Mouse (Mus musculus) cerebellum, postnatal 10 days (tissue): ENCODE measurements around the gene Kcne2.
A peak's percentile ranks its signal among the peaks of the same experiment; 100 is the strongest.

Experiments used
- DNase-seq, 2 experiments: peaks; one replicate each; pipeline ENCODE4 v3.0.0; 2021; ENCODE audit warnings: mixed read lengths in 2 of 2

The Kcne2 gene

DNA sequence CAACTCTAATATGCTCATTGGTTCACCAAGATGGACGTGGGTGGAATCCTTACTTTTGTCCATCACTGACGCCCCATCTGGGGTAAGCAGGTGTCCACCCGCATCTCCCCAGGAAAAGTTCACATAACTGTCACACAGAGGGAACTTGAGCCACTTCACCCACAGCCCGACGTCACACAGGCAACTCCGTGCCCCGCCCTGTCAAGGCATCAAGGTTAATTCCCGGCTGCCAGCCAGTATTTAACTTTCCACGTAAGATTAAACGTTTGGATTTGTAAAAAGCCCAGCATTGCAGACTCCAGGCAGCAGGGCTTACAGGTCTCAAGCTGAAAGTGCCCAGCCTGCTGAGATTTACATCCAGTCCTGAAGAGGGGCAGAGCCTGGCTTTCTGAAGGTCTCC is at the start of gene Kcne2:
TSS of gene Kcne2 (plus strand) at position 289 of the 400 bp plus-strand sequence.
- DNase-seq: no peak

DNA sequence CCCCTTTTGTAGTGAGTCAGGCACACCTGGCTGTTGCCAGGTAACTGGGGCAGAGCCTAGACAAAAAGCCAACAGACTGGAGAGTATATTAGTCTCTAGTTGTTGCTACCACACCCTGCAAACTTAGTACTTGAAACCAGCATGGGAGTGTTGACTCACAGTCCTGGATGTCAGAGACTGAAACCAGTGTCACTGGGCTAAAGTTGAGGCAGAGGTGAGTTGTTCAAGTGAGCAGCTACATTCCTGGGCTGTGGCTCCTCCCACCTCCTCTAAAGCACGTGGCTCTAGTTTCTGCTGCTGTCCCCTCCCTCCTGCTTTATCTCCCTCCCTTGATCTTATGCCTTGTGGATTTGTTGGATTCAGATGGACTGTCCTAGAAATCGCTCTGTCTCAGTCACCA is 46.3 kb upstream of the Kcne2 start:
- no peak for DNase-seq

DNA sequence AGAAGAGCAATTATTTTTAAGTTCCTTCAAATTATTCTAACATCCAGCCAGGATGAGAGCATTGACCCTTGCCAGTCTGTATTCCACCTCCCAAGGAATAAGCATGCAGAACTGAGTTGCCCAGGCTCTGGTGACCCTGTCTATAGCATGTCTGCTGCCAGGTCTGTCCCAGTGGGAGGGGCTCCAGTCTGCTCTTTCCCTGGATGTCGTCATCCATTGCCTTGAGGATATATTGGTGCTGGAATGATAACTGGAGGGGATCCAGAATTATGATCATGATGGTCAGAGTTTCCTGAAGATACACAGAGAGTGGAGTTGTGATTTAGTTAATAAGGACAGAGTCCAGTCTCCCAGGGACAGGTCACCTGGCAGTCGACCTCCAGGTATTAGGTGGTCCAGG is 45.2 kb upstream of the Kcne2 start:
- DNase-seq: no peak

DNA sequence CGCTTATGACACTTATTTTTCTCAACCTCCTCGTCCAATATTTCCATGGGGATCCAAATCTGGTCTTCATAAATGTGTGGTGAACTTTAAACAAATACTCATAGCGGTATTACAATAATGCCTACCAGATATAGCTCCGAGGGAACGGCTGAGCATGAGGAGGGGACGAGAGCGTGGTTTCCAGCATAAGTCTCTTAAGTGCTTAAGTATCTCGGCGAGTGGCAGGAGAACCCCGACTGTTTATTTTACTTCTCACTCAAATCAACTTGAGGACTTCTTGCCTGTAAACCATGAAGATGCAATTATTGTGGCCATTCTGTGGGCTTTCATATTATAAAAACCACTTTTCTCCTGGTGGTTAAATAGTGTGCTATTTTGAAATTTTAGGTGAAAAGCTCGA is 44.5 kb upstream of the Kcne2 start:
- no peak for DNase-seq

DNA sequence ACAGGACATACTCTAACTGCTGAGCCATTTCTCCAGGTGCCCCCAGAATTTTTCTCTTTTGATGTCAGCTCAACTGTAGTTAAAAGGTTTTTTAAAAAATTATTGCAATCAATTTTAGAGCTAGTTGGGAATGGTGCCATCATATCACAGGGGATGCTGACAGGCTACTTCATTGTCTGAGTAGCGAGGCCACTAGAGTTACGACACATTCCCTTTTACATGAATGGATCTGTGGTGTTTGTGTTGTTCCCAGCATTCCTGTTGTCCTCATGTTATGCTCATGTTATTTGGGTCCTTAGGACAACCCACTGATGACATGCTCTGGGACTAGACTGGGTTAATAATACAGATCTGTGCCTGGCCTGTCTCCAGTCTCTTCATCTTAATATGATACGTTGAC is 42.5 kb upstream of the Kcne2 start:
- DNase-seq: no peak

DNA sequence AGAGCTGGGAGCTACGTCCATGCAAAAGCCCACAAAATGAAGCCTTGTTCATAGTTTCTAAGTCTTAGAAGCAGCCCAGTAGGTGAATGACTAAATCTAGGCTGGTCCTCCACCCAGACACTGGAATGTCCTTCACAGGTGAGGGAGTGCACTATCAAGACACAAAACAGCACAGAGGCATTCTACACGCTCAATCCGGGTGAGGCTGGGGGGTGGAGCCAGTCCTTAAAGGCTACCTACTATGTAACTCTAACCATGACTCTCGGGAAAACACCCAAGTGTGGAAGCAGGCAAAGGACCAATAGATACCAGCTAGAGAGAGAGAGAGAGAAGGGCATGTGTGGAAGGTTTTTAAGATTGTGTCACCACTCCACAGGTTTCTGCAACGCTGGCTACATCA is 41.7 kb upstream of the Kcne2 start:
- DNase-seq: no peak

DNA sequence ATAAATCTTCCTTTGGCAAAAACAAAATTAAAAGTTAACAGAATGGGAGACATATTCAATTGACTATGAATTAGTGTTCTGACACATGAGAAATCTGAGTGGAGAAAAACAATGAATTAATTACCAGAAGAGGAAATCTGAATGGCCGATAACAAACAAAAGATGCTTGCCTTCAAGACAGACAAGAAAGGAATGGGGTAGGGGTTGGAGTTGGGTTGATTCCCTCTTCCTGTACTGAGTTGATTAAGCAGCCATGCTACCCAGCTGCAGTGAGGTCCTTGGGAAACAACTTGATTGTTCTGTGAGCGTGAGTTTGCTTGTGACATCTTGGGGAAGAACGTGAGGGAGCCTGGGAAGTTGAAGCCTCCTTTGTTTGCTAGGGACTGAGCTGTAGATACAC is 37.9 kb upstream of the Kcne2 start:
- no peak for DNase-seq

DNA sequence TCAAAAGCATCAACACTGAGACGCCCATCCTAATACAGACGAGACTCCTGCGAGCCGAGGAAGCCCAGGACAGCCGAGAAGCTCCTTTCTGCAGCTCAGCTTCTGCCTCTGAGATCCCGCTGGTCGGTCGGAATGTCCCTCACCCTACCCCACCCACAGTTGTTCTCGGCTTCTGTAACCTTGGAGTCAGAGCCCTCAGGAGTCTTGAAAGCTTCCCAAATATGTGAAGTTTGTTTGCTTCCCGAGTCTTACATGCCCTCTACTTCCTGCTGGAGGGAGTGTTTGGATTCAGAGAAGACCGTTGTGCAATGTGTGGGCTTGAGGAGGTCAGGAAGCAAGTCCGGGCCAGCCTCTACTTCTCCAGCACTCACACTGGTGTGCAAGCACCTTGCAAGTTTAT is 24.3 kb upstream of the Kcne2 start:
- no peak for DNase-seq

DNA sequence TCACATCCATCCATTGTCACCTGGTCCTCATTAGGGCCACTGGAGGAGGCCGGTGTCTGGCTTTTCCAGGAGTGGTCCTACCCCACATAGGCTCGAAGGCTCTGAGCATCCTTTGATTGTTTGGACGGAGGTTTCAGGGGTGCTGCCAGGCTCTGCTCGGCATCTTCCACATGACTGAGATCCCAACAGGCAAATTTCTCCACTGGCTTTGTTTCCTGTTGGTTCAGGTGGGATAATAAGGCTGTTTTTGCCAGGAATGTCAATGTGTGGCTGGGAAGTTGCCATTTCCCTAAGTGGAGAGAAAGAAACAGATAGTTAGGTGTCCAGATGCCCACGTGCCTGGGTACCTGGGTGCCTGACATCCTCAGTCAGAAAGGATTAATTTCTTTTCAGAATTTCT is 17.7 kb upstream of the Kcne2 start:
- DNase-seq: peak; percentile 52 to 61

DNA sequence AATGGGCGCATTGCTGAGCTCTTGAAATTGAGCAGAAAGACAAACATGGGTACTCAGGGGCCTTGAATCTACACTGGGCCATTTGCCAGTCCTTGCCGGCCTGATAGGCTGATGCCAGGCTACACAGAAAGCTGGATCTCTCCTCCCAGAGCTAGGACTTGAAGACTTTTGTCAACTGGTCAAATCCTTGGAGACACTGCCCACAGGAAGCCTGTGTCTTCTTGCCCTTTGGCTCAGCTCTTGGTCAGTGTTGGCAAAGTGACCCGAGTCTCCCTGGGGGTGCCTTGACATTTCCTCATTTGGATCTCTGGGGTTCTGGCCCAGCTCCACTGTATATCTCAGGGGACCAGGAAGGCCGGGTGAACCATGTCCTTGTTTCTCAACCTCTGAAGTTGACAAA is 16.7 kb upstream of the Kcne2 start:
- peak; percentile 39 to 41 for DNase-seq

DNA sequence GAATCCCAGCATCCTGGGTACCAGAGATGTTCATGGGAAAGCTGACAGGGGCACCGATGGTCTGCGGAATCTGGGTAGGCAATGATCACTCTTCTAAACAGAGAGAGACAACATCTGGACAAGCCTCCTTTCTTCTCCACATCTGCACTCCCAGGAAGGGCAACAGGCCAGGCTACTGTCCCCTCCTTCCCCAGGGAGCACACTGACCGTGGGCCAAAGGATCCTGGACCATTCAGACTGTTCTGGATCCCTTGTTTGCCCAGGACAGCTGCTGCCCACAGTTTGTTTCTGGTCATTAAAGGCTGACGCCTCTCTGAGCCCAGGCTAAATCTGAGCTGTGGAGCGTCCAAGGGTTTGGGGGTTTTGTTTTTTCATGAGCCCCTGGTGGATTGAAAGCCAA is 9.5 kb upstream of the Kcne2 start:
- DNase-seq: peak; percentile 34 to 37

DNA sequence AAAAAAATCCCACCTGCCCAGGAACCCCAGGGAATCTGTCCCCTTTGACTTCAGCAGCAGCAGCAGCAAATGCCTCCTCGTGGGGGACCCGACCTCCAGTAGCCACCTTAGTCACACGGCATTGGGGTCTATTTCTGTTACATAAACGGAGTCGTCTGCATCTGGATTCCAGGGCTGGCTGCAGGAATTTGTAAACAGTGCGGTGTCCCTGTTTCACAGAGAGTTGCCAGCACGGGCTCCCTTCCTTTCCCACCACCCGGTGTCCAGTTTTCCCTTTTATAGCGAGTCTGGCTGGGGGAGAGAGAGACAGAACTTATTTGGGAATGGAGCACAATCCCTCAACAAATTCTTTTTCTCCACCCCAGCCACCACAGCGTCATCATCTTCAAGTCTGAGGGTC is 7.1 kb upstream of the Kcne2 start:
- no peak for DNase-seq

DNA sequence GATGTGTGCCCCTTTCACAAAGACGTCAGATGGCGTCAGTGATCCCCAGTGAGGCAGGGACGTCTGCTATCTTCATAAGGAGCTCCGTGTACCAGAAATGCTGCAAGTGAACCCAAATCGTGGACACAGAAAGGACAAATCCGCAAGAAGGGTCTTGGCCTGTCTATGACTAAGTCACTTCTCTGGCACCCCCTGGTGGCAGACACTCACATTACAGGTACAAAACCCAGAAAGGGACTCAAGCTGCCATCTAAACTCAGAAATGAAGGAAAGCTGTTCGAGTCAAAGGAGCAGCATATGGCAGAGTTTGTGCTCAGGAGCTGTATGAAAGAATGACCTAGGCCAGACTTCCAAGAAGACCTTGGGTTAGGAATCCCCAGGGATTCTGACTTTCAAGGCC is 5.6 kb upstream of the Kcne2 start:
- peak; percentile 96 to 99 for DNase-seq

DNA sequence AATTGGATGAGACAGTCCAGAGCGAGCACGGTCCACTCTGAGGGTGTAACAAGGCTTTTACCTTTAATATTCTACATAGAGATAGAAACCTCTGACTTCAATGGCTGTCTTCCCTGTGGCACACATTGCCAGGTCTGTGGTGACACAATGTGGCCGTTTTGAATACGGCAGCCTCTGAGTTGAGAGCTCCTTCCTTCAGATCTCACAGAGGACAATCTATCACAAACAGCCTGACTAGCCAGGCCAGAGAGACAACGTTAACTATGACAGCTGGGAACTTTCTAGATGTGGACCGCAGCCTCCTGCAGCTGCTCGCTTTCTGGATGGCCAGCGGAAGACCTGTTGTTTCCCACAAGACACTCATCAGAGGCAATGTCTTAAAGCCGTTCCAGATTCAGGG is 3.4 kb upstream of the Kcne2 start:
- peak; percentile 62 to 64 for DNase-seq

DNA sequence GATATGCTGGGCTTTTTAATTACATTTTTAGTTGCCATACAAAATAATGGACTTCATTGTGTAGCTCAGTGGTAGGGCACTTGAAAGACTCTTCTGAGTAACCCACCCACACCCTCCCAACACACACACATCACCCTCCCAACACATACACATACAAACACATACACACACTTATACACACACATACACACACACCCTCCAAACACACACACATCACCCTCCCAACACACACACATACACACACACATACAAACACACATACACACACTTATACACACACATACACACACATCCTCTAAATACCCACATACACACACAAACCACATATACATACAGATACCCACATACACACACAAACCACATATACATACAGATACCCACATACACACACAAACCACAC is 2.1 kb upstream of the Kcne2 start:
- no peak for DNase-seq

DNA sequence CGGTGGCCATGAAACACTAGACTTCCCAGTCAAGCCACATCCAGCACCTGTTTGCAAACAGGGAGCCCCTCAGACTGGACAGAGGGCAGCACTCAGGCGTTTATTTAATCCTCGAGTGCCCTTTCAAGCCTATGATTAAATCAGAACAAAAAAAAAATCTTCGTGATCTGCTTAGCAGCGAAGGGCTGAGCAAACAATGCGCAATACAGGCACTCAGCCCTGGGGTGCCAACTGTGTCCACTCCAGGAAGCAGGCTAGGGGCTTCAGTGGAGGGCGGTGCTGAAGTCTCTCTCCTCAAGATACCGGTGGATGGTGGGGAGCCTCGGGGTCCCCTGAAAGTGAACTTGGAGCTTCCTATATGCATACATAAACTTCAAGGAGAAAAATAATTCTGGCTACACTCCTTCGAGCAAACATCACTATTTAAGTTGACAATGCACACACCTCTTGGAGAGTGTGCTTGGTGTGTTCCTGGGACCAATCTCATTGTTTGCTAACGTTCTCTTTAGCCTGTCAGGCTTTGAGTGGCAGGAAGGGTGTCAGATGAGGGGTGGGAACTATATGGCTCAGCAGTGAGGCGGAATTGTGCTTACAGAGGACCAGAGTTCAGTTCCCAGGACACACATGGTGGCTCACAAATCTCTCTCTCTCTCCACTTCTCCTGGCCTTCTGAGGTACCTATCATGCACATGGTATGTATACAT is 2.2 kb downstream of the Kcne2 start:
- no peak for DNase-seq

DNA sequence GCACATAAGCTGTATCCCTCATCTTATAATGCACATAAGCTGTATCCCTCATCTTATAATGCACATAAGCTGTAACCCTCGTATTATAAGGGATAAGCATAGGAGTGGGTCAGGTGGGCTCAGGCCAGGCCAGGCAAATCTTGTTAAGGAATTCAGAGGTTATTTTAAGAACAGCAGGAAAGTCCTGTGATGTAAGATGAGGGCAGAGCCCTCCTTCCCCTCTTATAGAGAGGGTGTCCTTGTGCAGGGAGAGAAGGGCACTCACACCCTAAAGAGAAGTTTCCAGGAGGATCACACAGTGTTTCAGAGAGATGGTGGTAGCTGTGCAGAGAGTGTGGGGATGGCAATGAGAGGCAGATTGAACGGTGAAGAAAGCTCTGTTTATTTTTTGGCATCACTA is 3.1 kb downstream of the Kcne2 start:
- no peak for DNase-seq

DNA sequence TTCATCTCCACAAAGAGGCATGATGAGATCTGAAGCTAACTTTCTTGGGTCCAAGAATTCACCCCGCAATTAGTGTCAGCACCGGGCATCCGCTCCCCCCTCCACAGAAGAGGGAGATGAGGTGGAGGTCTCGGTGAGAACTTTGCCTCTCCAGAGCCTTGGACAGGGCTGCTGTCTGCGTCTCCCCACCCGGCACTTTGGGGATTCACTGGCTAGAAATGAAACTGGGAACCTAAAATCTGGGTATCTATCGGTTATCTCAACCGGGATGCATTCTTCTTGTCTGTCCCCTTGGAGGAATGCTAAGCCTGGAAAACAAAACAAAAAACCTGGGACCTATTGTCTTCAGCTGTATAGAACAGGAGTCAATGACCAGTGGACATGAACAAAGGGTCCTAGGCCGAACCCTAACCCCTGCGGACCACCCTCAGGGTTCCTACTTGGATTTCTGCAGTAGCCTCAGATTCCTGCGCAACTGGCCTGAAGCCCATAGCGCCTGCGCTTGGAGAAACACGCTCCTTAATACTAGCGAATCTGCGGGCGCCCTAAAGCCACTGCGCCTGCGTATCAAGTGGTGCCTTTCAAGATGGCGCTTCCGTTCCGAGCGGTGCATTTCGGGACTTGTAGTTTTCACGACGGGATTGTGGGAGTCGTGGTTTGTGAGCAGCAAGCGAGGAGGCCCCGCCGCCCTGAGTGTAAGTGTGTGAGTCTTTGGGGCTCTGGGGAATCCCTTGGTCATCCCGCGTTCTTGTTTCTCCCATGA is 8.6 kb downstream of the Kcne2 start, which contains the start of gene Smim11:
TSS of gene Smim11 (plus strand) at position 638 of the 763 bp plus-strand sequence.
- peak; percentile 94 to 97 for DNase-seq

DNA sequence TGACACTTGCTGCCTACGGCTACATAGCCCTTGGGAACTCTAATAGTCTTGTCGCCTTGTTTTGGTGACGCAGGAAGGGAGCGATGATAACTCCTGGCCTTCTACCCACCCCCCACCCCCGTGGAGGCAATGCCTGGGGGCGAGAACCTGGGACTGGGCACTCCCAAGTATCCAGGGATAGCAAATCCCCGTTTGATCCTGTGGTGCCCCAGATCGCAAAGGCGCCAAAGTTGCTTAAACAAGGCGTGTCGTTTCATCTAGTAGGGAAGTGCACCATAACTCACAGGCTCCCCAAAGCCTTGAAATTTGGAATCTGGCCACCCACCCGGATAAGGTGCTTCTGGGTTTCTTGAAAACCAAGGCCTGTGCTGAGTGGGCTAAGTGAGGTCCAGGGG is 9.2 kb downstream of the Kcne2 start:
- peak; percentile 62 to 66 for DNase-seq

DNA sequence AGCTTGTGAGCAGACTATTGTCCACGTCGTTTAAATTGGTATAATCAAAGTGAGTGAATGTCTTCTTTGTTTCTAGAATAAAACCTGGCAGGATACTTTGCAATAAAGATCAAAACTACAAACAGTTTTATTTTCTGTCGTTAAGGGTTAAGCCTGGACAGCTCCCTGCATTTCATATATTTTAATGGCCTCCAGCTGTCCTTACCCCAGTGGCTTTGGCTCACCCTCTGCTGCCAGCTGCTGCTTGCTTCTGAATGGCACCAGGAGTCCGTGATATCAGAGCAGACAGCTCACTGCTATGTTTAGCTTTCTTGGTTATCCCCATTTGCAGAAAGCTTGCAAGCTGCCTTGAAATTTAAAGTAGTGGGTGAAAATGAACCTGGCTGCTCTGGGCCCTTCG is 9.8 kb downstream of the Kcne2 start:
- DNase-seq: peak; percentile 62 to 64

DNA sequence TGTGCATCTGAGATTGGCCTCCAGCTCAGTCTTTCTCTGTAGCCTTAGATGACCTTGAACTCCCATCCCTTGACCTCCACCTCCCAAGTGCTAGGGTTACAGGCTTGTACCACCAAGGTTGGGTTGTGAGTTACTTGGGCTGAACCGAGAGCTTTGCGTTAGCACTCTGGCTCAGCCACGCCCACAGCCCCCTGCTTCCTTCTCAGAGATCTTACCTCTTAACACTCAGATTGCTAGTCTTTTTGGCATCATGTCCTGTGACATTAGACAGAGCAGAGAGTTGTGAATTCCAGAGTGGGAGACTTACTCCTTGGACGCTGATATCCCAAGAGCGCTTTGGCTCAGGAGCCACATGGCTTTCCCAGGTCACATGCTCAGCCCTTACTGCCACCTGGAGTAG is 10.3 kb downstream of the Kcne2 start:
- peak; percentile 27 to 48 for DNase-seq

DNA sequence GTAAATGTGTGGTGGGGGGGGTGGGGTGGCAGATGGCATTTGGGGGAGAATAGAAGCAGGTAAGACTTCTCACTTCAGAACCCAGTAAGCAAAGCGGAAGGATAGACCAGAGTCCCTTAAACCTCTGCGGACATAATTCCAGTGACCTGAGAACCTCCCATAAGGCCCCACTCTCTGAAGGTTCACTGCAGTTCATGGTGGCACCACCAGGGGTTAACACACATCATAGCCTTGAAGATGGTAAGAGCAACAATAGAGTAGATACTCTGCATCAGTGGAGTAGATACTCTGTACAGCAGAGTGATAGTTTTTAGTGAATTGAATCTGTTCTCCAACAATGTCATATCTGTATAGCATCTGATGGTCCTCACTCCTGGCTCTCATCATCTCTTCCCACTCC is 13.3 kb downstream of the Kcne2 start:
- no peak for DNase-seq

DNA sequence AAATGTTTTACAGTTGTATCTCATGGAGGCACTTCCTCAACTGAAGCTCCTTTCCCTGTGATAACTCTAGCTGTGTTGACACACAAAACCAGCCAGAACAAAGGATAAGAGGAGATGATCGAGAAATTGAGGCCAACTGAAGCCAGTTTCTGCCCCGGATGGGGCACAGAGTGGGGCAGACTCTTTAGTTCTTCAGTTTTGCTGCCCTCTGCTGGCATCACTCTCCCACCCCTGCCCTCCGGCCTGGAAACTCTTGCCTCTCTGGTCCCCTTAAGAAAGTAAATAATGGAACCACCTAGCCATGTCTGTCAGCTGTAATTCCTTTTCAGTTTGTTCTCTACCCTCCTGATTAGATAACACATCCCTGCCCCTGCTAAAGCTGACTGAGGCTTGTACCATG is 15.8 kb downstream of the Kcne2 start:
- DNase-seq: no peak

DNA sequence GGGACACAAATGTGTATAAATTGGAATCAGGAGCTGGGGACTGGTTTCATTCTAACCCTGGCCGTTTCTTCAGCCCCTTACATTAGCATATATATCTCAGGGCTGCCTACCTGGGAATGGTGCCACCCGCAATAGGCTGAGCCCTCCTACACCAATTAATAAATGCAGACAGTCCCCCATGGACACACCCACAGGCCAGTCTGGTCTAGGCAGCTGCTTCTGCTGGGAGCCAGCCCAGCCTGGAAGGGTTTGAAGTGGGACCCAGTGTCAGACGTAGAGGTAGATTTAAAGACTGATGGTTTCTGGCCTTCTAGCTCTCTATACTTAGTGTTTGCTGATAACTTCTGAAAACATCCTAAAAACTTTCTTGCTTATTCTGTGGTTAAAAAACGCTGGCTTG is 16.9 kb downstream of the Kcne2 start:
- peak; percentile 68 to 76 for DNase-seq
